Mouse (Mus musculus): Measurements from ENCODE around the gene Zc3h15. TPM values are rescaled to one million over a fixed set of nuclear protein-coding genes. Genes with fewer than 3 reads are reported as not detected.

The Zc3h15 gene
- total RNA-seq, 2 experiments from 2014 or later: 131 to 133 TPM

- no peak for DNase-seq (ENCODE audit: low spot score in 2 of 2)
These were observed 25.8 kb downstream of the Zc3h15 start for GRCm38 (mm10) chr2:83669988-83670387.

GRCm38 (mm10) chr2:83671843-83672242 is 27.6 kb downstream of the Zc3h15 start:
- no peak for DNase-seq (ENCODE audit: low spot score in 2 of 2)
- intact Hi-C loops (cut with DNase I): no loop called here

More at GRCm38 (mm10) chr2:83669988-83670387, 25.8 kb downstream of the Zc3h15 start:
- intact Hi-C loops (cut with DNase I): loop anchor here (5.0 kb wide), 1 partner anchor 102 kb away; no protein-coding TSS in a partner anchor

- DNase-seq (ENCODE audit: low spot score in 2 of 2): no peak
- intact Hi-C loops (cut with DNase I): no loop called here
These were observed 28.8 kb downstream of the Zc3h15 start for GRCm38 (mm10) chr2:83673067-83673466.

- intact Hi-C loops (cut with DNase I): no loop called here
- no peak for DNase-seq (ENCODE audit: low spot score in 2 of 2)
These were observed 29.6 kb downstream of the Zc3h15 start for GRCm38 (mm10) chr2:83673843-83674242.

- no peak for DNase-seq (ENCODE audit: low spot score in 2 of 2)
- intact Hi-C loops (cut with DNase I): no loop called here
These were observed 30.2 kb downstream of the Zc3h15 start for GRCm38 (mm10) chr2:83674421-83674820.

GRCm38 (mm10) chr2:83674896-83675295 is 30.7 kb downstream of the Zc3h15 start:
- no peak for DNase-seq (ENCODE audit: low spot score in 2 of 2)
- intact Hi-C loops (cut with DNase I): no loop called here

GRCm38 (mm10) chr2:83675681-83676080 is 31.4 kb downstream of the Zc3h15 start:
- no peak for DNase-seq (ENCODE audit: low spot score in 2 of 2)
- intact Hi-C loops (cut with DNase I): no loop called here

GRCm38 (mm10) chr2:83676226-83676870 is 32.1 kb downstream of the Zc3h15 start:
- intact Hi-C loops (cut with DNase I): no loop called here
- no peak for DNase-seq (ENCODE audit: low spot score in 2 of 2)

GRCm38 (mm10) chr2:83681332-83681731 is 37.1 kb downstream of the Zc3h15 start:
- intact Hi-C loops (cut with DNase I): no loop called here
- no peak for DNase-seq (ENCODE audit: low spot score in 2 of 2)

- intact Hi-C loops (cut with DNase I): no loop called here
- DNase-seq (ENCODE audit: low spot score in 2 of 2): no peak
These were observed 37.5 kb downstream of the Zc3h15 start for GRCm38 (mm10) chr2:83681785-83682184.

GRCm38 (mm10) chr2:83682282-83682681 is 38.0 kb downstream of the Zc3h15 start:
- intact Hi-C loops (cut with DNase I): no loop called here

GRCm38 (mm10) chr2:83683731-83684519 is 39.7 kb downstream of the Zc3h15 start:
- no peak for DNase-seq (ENCODE audit: low spot score in 2 of 2)
- intact Hi-C loops (cut with DNase I): no loop called here

More at GRCm38 (mm10) chr2:83682282-83682681, 38.0 kb downstream of the Zc3h15 start:
- DNase-seq (ENCODE audit: low spot score in 2 of 2): no peak

- DNase-seq (ENCODE audit: low spot score in 2 of 2): no peak
These were observed 40.5 kb downstream of the Zc3h15 start for GRCm38 (mm10) chr2:83684691-83685090.

GRCm38 (mm10) chr2:83690372-83690771 is 46.1 kb downstream of the Zc3h15 start:
- peak in 1 of 2 experiments; percentile 12 for DNase-seq (ENCODE audit: low spot score in 2 of 2)
- intact Hi-C loops (cut with DNase I): no loop called here

More at GRCm38 (mm10) chr2:83684691-83685090, 40.5 kb downstream of the Zc3h15 start:
- intact Hi-C loops (cut with DNase I): no loop called here

GRCm38 (mm10) chr2:83692651-83693545 is 48.7 kb downstream of the Zc3h15 start:
- DNase-seq (ENCODE audit: low spot score in 2 of 2): no peak

GRCm38 (mm10) chr2:83694061-83694460 is 49.8 kb downstream of the Zc3h15 start:
- intact Hi-C loops (cut with DNase I): no loop called here
- no peak for DNase-seq (ENCODE audit: low spot score in 2 of 2)

More at GRCm38 (mm10) chr2:83692651-83693545, 48.7 kb downstream of the Zc3h15 start:
- intact Hi-C loops (cut with DNase I): no loop called here

GRCm38 (mm10) chr2:83695345-83696247 is 51.4 kb downstream of the Zc3h15 start:
- DNase-seq (ENCODE audit: low spot score in 2 of 2): no peak
- intact Hi-C loops (cut with DNase I): no loop called here

GRCm38 (mm10) chr2:83698484-83698883 is 54.2 kb downstream of the Zc3h15 start:
- intact Hi-C loops (cut with DNase I): no loop called here
- DNase-seq (ENCODE audit: low spot score in 2 of 2): no peak

- intact Hi-C loops (cut with DNase I): no loop called here
- no peak for DNase-seq (ENCODE audit: low spot score in 2 of 2)
These were observed 55.1 kb downstream of the Zc3h15 start for GRCm38 (mm10) chr2:83699324-83699723.

Data from left cerebral cortex, postnatal 14 days (tissue).